In the genomic region with DNA sequence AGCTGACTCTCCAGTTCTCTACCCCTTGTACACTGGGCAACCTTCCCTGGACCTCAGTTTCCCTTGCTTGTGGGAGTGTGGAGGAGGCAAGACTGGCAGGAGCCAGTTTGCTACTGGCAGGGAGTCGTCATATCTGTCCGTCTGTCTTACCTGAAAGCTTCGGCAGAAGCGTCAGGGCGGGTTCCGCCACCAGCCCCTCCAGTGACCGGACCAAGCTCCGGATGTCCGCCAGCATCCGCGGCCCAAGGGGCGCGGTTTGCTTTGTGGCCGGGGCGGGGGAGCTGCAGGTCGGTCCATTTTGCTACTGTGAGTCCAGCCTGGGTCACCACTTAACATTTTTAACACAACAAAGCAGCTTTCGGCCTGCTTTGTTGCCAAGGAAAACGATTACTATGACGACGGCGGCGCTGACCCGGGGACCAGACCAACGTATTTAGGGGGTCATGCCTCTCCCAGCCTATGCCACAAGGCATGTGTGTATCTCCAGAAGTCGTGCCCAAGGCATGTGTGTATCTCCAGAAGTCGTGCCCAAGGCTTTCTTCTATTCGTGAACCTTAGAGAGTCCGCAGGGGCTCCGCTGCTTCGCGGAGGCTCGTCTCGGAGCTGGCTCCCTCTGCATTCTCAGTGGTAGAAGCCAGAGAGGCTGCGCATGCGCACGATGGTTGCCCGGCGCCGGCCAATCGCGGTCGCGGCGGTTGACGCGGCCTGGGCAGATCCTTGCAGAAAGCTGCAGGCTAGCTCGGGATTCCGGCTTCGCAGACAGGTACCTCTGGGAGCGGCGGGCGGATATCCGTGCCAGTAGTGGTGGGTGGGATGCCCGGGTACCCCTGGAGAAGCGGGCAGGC, we compare ENCODE assay signal across 7 mouse cellular contexts. TPM values are rescaled to one million over a fixed set of nuclear protein-coding genes. Genes with fewer than 3 reads are reported as not detected.
DNase-seq lines count a peak whose midpoint lies in the region; ATAC-seq lines count a peak whose summit lies in the region.

A gene (minus strand): TSS at position 426 of the 845 bp plus-strand sequence.
A gene (plus strand): TSS at position 669 of the 845 bp plus-strand sequence.

- peaks cover 3% of the 10 kb centered on the region; the same call in 1 of the 2 replicates for H3K4me1 ChIP-seq in intestine, embryonic 15.5 days (replicated peaks)
- peaks cover 14% of the 10 kb centered on the region for H3K4me1 ChIP-seq in midbrain, embryonic 10.5 days

- no peaks in the 10 kb centered on the region for H3K9me3 ChIP-seq in intestine, embryonic 15.5 days
- H3K9me3 ChIP-seq in midbrain, embryonic 10.5 days (replicated peaks): peaks cover 6% of the 10 kb centered on the region

- peak within 1 kb of the TSS; percentile 91 for H3K4me2 ChIP-seq in intestine, embryonic 15.5 days (replicated peaks)

- H3K4me3 ChIP-seq in intestine, embryonic 15.5 days (replicated peaks): peak within 1 kb of the TSS; percentile 66
- peak within 1 kb of the TSS; percentile 74 for H3K4me3 ChIP-seq in midbrain, embryonic 10.5 days

- peak; percentile 92 for ATAC-seq in intestine, embryonic 15.5 days

- no peaks in the 10 kb centered on the region for H3K27me3 ChIP-seq in intestine, embryonic 15.5 days (replicated peaks)
- H3K27me3 ChIP-seq in midbrain, embryonic 10.5 days (ENCODE audit: low read depth, poor library complexity, severe bottlenecking): no peaks in the 10 kb centered on the region

- peak within 1 kb of the TSS; percentile 88 for H3K27ac ChIP-seq in intestine, embryonic 15.5 days
- H3K27ac ChIP-seq in midbrain, embryonic 10.5 days (replicated peaks): peak within 1 kb of the TSS; percentile 99

- no peaks in the 10 kb centered on the region for H3K36me3 ChIP-seq in intestine, embryonic 15.5 days
- peaks cover 32% of the 10 kb centered on the region for H3K36me3 ChIP-seq in midbrain, embryonic 10.5 days

- under 1% methylated on average over 55 of the region's 55 CpGs for WGBS in intestine, embryonic 15.5 days
- WGBS in midbrain, embryonic 10.5 days: under 1% methylated on average over 55 of the region's 55 CpGs

- peak; percentile 96 to 99 for DNase-seq in adrenal gland, adult (ENCODE audit: inconsistent age in 2 of 2, low spot score in 1 of 2)
- DNase-seq in embryo, embryonic 10.5 days (ENCODE audit: low spot score): peak; percentile 95
- peak; percentile 91 for DNase-seq in gastrocnemius, postnatal 25 days
- DNase-seq in left cerebral cortex, postnatal 25 days (ENCODE audit: low spot score in 2 of 2): peak; percentile 98
- DNase-seq in midbrain, embryonic 10.5 days (ENCODE audit: low spot score): peak; percentile 98
- DNase-seq in right cerebral cortex, postnatal 4 days: peak; percentile 98

- intact Hi-C loops in left cerebral cortex, postnatal 25 days (cut with DNase I): loop anchor here (1.0 kb wide), 1 partner anchor 30 kb away; no protein-coding TSS in a partner anchor

- H3K9ac ChIP-seq in intestine, embryonic 15.5 days: peak within 1 kb of the TSS; percentile 72

RNA-seq across cellular contexts. Expression of the first gene that starts in this region (rescaled TPM):
- total RNA-seq in gastrocnemius, postnatal 25 days (2021): under 1 TPM; 0.41 to 0.48 TPM
- 0.74 and 0.90 TPM in 2 replicates for polyA plus RNA-seq in intestine, embryonic 15.5 days (2015; fragmentation: Nextera tagmentation; extraction: Ambion mirVana)
- 10 to 100 TPM in 1 of 2 experiments, 1 to 10 TPM in 1; 7.7 to 10.9 TPM for total RNA-seq in left cerebral cortex, postnatal 25 days (2021)
- polyA plus RNA-seq in midbrain, embryonic 10.5 days (2016; fragmentation: Nextera tagmentation; extraction: Ambion mirVana): 2.2 and 2.4 TPM in 2 replicates

RNA-seq across cellular contexts. Expression of the second gene that starts in this region (rescaled TPM):
- total RNA-seq in gastrocnemius, postnatal 25 days (2021): 10 to 100 TPM; 14.3 to 15.8 TPM
- polyA plus RNA-seq in intestine, embryonic 15.5 days (2015; fragmentation: Nextera tagmentation; extraction: Ambion mirVana): 37.6 and 39.0 TPM in 2 replicates
- total RNA-seq in left cerebral cortex, postnatal 25 days (2021): 10 to 100 TPM; 51.2 to 53.6 TPM
- polyA plus RNA-seq in midbrain, embryonic 10.5 days (2016; fragmentation: Nextera tagmentation; extraction: Ambion mirVana): 88.0 and 89.1 TPM in 2 replicates

Comparison
In these comparisons a context has a peak if more than half of its experiments do, and no peak if none do; other contexts are left out.
1. Peak in every context shown above with its lines: DNase-seq, ATAC-seq, H3K4me3 ChIP-seq and H3K27ac ChIP-seq.
2. RNA of the first gene that starts in this region (total RNA-seq): 7.7 to 10.9 TPM in left cerebral cortex, postnatal 25 days; 0.41 to 0.48 TPM in gastrocnemius, postnatal 25 days; every median in the first group is over 4 times any median in the second.